Mouse (Mus musculus) stomach, postnatal 0 days (tissue): ENCODE data around the gene Cdkl4.

Source experiments
- CTCF ChIP-seq: IDR thresholded peaks from 2 replicates; pipeline ENCODE4 v1.5.1; 2016; ENCODE audit warnings: antibody characterized with exemption, low read depth, mild to moderate bottlenecking, moderate library complexity
- EP300 ChIP-seq: optimal IDR thresholded peaks from 2 replicates; pipeline ENCODE3; 2016; ENCODE audit warnings: antibody characterized with exemption

- TF ChIP-seq CTCF, result no peak
- TF ChIP-seq EP300, result no peak
These were observed 88.7 kb downstream of the Cdkl4 start for GRCm38 (mm10) chr17:80488918-80489317.
